In the genomic region with DNA sequence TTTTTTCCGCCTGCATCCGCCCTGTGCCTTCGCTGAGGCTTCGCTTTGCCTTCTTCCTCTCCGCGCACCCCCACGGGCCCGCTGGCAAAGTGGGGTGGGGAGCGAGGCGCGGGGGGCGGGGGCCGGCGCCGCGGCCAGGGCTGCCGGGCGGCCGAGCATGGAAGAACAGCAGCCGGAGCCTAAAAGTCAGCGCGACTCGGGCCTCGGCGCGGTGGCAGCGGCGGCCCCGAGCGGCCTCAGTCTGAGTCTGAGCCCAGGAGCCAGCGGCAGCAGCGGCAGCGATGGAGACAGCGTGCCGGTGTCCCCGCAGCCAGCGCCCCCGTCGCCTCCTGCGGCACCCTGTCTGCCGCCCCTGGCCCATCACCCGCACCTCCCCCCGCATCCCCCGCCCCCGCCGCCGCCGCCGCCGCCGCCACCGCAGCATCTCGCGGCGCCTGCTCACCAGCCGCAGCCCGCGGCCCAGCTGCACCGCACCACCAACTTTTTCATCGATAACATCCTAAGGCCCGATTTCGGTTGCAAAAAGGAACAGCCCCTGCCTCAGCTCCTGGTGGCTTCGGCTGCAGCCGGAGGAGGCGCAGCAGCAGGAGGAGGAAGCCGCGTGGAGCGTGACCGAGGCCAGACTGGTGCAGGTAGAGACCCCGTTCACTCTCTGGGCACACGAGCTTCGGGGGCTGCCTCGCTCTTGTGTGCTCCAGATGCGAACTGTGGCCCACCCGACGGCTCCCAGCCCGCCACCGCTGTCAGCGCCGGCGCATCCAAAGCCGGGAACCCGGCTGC, we compare ENCODE assay signal across 8 mouse cellular contexts. TPM values are rescaled to one million over a fixed set of nuclear protein-coding genes. Genes with fewer than 3 reads are reported as not detected.
DNase-seq lines count a peak whose midpoint lies in the region; ATAC-seq and TF ChIP-seq lines count a peak whose summit lies in the region.

No protein-coding gene starts in this region.

- DNase-seq in cerebellum, adult 2 months: peak; percentile 26 to 66
- DNase-seq in cerebellum, adult 11 months: no peak
- peak; percentile 14 for DNase-seq in thymus, postnatal 0 days (ENCODE audit: low spot score)
- no peak for DNase-seq in thymus, adult 2 months
- no peak for DNase-seq in liver, postnatal 0 days
- no peak for DNase-seq in natural killer cell, adult 2 months (ENCODE audit: low spot score in 2 of 2)

- no peaks in the 10 kb centered on the region for H3K9me3 ChIP-seq in hindbrain, embryonic 12.5 days (replicated peaks)
- H3K9me3 ChIP-seq in liver, postnatal 0 days (ENCODE audit: low read length): no peaks in the 10 kb centered on the region

- H3K9ac ChIP-seq in hindbrain, embryonic 12.5 days: peak overlapping the region; percentile 72
- no peak overlapping the region for H3K9ac ChIP-seq in liver, postnatal 0 days (replicated peaks)

- peak overlapping the region; percentile 66 for H3K4me3 ChIP-seq in cerebellum, adult 2 months (replicated peaks; ENCODE audit: insufficient read depth, low read depth, low read length)
- H3K4me3 ChIP-seq in thymus, adult 2 months (ENCODE audit: control insufficient read depth, insufficient read depth, low read length): no peak overlapping the region
- H3K4me3 ChIP-seq in hindbrain, embryonic 12.5 days: peak overlapping the region; percentile 49
- peak overlapping the region; percentile 38 for H3K4me3 ChIP-seq in liver, postnatal 0 days (ENCODE audit: low read depth, low read length)

- no peak for TF ChIP-seq EP300 in liver, postnatal 0 days (IDR thresholded peaks at IDR 0.05; ENCODE audit: low read depth)

- no peaks in the 10 kb centered on the region for H3K36me3 ChIP-seq in thymus, adult 2 months (ENCODE audit: control insufficient read depth, insufficient read depth, low read length)
- H3K36me3 ChIP-seq in hindbrain, embryonic 12.5 days: no peaks in the 10 kb centered on the region
- H3K36me3 ChIP-seq in liver, postnatal 0 days (replicated peaks; ENCODE audit: insufficient read depth, low read length): no peaks in the 10 kb centered on the region

- peaks cover 6% of the 10 kb centered on the region; the same call in 1 of the 2 replicates for H3K27me3 ChIP-seq in cerebellum, adult 2 months (ENCODE audit: control insufficient read depth, insufficient read depth, low read length)
- H3K27me3 ChIP-seq in thymus, adult 2 months (ENCODE audit: control insufficient read depth, insufficient read depth, low read length): peaks cover 32% of the 10 kb centered on the region; the same call in 1 of the 2 replicates
- H3K27me3 ChIP-seq in hindbrain, embryonic 12.5 days: peaks cover 85% of the 10 kb centered on the region
- peaks cover 99% of the 10 kb centered on the region for H3K27me3 ChIP-seq in liver, postnatal 0 days (ENCODE audit: insufficient read depth, low read length)

- peak overlapping the region; percentile 34; the same call in 1 of the 2 replicates for H3K27ac ChIP-seq in cerebellum, adult 2 months (ENCODE audit: insufficient read depth, low read length)
- H3K27ac ChIP-seq in thymus, adult 2 months (ENCODE audit: control insufficient read depth, insufficient read depth, low read length): no peak overlapping the region
- peak overlapping the region; percentile 88 for H3K27ac ChIP-seq in hindbrain, embryonic 12.5 days
- H3K27ac ChIP-seq in liver, postnatal 0 days (ENCODE audit: low read depth): no peak overlapping the region

- no peak for TF ChIP-seq CTCF in cerebellum, adult 2 months (IDR thresholded peaks at IDR 0.05; ENCODE audit: borderline replicate concordance, insufficient read depth, low read depth, low read length)
- no peak for TF ChIP-seq CTCF in thymus, adult 2 months (IDR thresholded peaks at IDR 0.05; ENCODE audit: borderline replicate concordance, control insufficient read depth, extremely low read depth, insufficient read depth, low read length, poor library complexity)
- TF ChIP-seq CTCF in liver, postnatal 0 days (IDR thresholded peaks at IDR 0.05; ENCODE audit: low read depth): no peak

- ATAC-seq in hindbrain, embryonic 12.5 days (ENCODE audit: low FRiP score): peak; percentile 14; the same call in 1 of the 2 replicates
- ATAC-seq in liver, postnatal 0 days: no peak
- no peak for ATAC-seq in megakaryocyte-erythroid progenitor cell, adult 5-6 weeks (replicated peaks; ENCODE audit: low FRiP score, low TSS enrichment, poor library complexity, severe bottlenecking)

- WGBS in cerebellum, adult 2 months: under 1% methylated on average over 71 of the region's 83 CpGs
- WGBS in thymus, adult 2 months: 1% methylated on average over 74 of the region's 83 CpGs
- 1% methylated on average over 68 of the region's 83 CpGs for whole genome bisulfite sequencing in hindbrain, embryonic 12.5 days
- WGBS in liver, postnatal 0 days (ENCODE audit: insufficient replicate concordance): 1% methylated on average over 52 of the region's 83 CpGs

- no peaks in the 10 kb centered on the region for H3K4me1 ChIP-seq in cerebellum, adult 2 months (ENCODE audit: control insufficient read depth, insufficient read depth, low read length)
- H3K4me1 ChIP-seq in thymus, adult 2 months (replicated peaks; ENCODE audit: control insufficient read depth, insufficient read depth, low read length): no peaks in the 10 kb centered on the region
- H3K4me1 ChIP-seq in hindbrain, embryonic 12.5 days: peaks cover 17% of the 10 kb centered on the region
- H3K4me1 ChIP-seq in liver, postnatal 0 days (ENCODE audit: insufficient read depth): peaks cover 6% of the 10 kb centered on the region; the same call in 1 of the 2 replicates

- peak overlapping the region; percentile 63 for H3K4me2 ChIP-seq in hindbrain, embryonic 12.5 days (replicated peaks)
- H3K4me2 ChIP-seq in liver, postnatal 0 days (ENCODE audit: low read depth, low read length): peak overlapping the region; percentile 65

- no peak for TF ChIP-seq POLR2A in cerebellum, adult 2 months (IDR thresholded peaks at IDR 0.05; ENCODE audit: borderline replicate concordance, insufficient read depth, low read length)
- no peak for TF ChIP-seq POLR2A in thymus, adult 2 months (IDR thresholded peaks at IDR 0.05; ENCODE audit: control insufficient read depth, extremely low read depth, insufficient read depth, low read length, poor library complexity)

RNA-seq across cellular contexts. Expression of a gene that starts 0.8 kb away (rescaled TPM):
- polyA plus RNA-seq in cerebellum, adult 2 months (2012; rRNA removed): 2.4 and 4.5 TPM in 2 replicates
- polyA plus RNA-seq in thymus, postnatal 0 days (2015; fragmentation: Nextera tagmentation; extraction: Ambion mirVana): 0.05 TPM in 1 of 2 replicates, not detected in the other
- polyA plus RNA-seq in thymus, adult 2 months (2012; rRNA removed): 0.04 and 0.07 TPM in 2 replicates
- 7.5 and 8.8 TPM in 2 replicates for polyA plus RNA-seq in hindbrain, embryonic 12.5 days (2016; fragmentation: Nextera tagmentation; extraction: Ambion mirVana)
- polyA plus RNA-seq in liver, postnatal 0 days (2015; fragmentation: Nextera tagmentation; extraction: Ambion mirVana): not detected in 2 replicates
- total RNA-seq in megakaryocyte-erythroid progenitor cell, adult 5-6 weeks (2014; fragmentation: Nextera tagmentation): not detected in 2 replicates
- not detected in 2 replicates for total RNA-seq in megakaryocyte-erythroid progenitor cell, adult 5-6 weeks (2017)

Comparison
In these comparisons a context has a peak if more than half of its experiments do, and no peak if none do; other contexts are left out.
1. DNase-seq: peak in cerebellum, adult 2 months (2 of 2) and thymus, postnatal 0 days (single experiment); none in cerebellum, adult 11 months (single experiment), thymus, adult 2 months (single experiment), liver, postnatal 0 days (single experiment) and natural killer cell, adult 2 months (0 of 2).
2. H3K27ac ChIP-seq: peak in cerebellum, adult 2 months (single experiment) and hindbrain, embryonic 12.5 days (single experiment); none in thymus, adult 2 months (single experiment) and liver, postnatal 0 days (single experiment).